Mouse (Mus musculus) hindbrain, embryonic 15.5 days (tissue): Measurements from ENCODE around the gene Cpz. TPM values are rescaled to one million over a fixed set of nuclear protein-coding genes. Genes with fewer than 3 reads are reported as not detected.

Experiments used
- ATAC-seq: fragments of 200-750 bp; cut with Nextera tagmentation; 2 replicates; pipeline ENCODE4 v1.8.0; 2017; ENCODE audit warnings: low read depth, moderate number of reproducible peaks, moderate TSS enrichment; ENCODE audit not compliant: low FRiP score
- H3K27ac ChIP-seq: fragments of 300-500 bp; sonication (generic); replicated peaks from 2 replicates; pipeline ENCODE4 v1.5.1; 2015; ENCODE audit warnings: mild to moderate bottlenecking, inconsistent platforms
- H3K27me3 ChIP-seq: fragments of 300-500 bp; sonication (generic); 2 replicates; pipeline ENCODE4 v1.6.1; 2015; ENCODE audit warnings: control low read depth, inconsistent platforms
- H3K36me3 ChIP-seq: fragments of 300-500 bp; sonication (generic); 2 replicates; pipeline ENCODE4 v1.6.1; 2015; ENCODE audit warnings: control low read depth, inconsistent platforms
- H3K4me1 ChIP-seq: fragments of 300-500 bp; sonication (generic); replicated peaks from 2 replicates; pipeline ENCODE4 v1.6.1; 2015; ENCODE audit warnings: control low read depth, inconsistent platforms
- H3K4me2 ChIP-seq: fragments of 300-500 bp; sonication (generic); 2 replicates; pipeline ENCODE4 v1.6.1; 2015; ENCODE audit warnings: moderate library complexity, mild to moderate bottlenecking, inconsistent platforms
- H3K4me3 ChIP-seq: fragments of 300-500 bp; sonication (generic); 2 replicates; pipeline ENCODE4 v1.5.1; 2015; ENCODE audit warnings: mild to moderate bottlenecking, inconsistent platforms
- H3K9ac ChIP-seq: fragments of 300-500 bp; sonication (generic); 2 replicates; pipeline ENCODE4 v1.6.1; 2015; ENCODE audit warnings: inconsistent platforms
- H3K9me3 ChIP-seq: fragments of 300-500 bp; sonication (generic); 2 replicates; pipeline ENCODE4 v1.6.1; 2016; ENCODE audit warnings: control low read depth, inconsistent platforms
- WGBS: fragments of 180-500 bp; shearing (Covaris S2); methylation state at CpG from one replicate; pipeline ENCODE4 v1.1.7; 2015; 5-methylcytosine and 5-hydroxymethylcytosine counted together
- polyA plus RNA-seq: library from polyadenylated mRNA; unstranded; fragments of >200 nt; fragmentation: Nextera tagmentation; extraction: Ambion mirVana; gene quantifications from 2 replicates; pipeline ENCODE4 v1.2.1, GENCODE M21; 2015

Cpz gene
- polyA plus RNA-seq, 1 experiment from 2014 or later: 1.3 TPM

DNA sequence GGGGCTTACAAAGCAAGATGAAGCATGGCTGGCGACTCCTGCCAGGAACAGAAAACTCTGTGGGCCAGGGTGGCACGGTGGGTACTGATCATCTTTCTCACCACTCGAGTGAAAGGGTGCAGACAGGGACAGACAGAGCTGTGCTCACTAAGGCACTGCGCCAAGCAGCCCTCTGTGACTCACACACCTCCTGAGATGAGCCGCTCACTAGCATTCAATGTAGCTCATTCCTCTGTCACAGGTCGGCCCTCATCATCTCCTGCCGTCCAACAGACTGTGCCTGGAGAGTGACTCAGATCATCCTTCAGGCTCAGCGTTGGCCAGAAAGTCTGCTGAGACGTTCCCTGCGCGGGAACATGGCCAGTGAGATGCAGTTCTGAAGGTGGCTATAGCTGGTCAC is 8.7 kb downstream of the Cpz start:
- Histone ChIP-seq H3K4me3 (no peak overlapping the region), H3K36me3 (no peaks in the 10 kb centered on the region), H3K27me3 (0 out of 2 replicates have a peak, but pooled peaks cover 12% of the 10 kb centered on the region), H3K9ac (no peak overlapping the region), H3K4me2 (no peak overlapping the region), H3K9me3 (no peaks in the 10 kb centered on the region), H3K27ac (no peak overlapping the region), H3K4me1 (no peaks in the 10 kb centered on the region)
- no peak for ATAC-seq
- 87% methylated on average over 11 of the region's 11 CpGs for WGBS

DNA sequence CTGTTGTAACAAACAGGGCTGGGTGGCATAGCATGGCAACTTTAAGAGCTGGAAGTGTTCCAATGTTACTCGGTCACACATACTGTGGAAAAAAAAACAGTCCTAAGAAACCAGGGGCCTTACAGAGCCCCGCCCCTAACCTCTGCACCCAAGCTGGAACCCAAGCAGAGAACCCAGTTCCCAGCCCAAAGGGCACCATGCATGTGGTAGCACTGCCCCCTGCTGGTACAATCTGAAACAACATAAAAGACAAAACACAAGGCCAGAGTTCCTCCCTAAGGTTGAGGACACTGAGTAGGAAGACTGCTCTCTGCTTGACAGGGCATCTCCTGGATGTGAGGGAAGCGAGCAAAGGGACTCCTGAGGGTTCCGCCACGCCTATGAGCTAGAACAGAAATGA is 14.9 kb downstream of the Cpz start:
- ATAC-seq: 0 out of 2 replicates have a peak, but pooled peaks have one; percentile 43
- 20% methylated on average over 5 of the region's 5 CpGs for WGBS

DNA sequence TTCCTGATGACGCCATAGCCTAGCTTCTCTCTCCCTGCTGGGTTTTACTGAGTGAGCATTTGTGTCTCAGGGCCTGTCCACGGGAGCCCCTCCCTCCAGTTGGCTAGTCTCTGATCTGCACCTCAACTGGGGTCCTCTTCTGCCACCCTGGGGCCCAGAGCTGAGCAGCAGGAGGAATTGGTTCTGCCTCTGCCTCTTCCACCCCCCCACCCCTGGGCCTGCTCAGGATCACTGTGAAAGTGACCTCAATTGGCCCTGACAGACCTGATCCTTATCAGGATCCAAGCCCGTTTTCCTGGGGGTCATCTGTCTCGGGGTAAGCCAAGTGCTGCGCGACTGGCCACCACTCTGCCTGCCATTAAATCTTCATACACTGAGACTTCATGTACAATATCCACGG is 20.5 kb downstream of the Cpz start:
- no peaks in the 10 kb centered on the region for H3K36me3 ChIP-seq
- no peaks in the 10 kb centered on the region for H3K9me3 ChIP-seq
- H3K4me2 ChIP-seq: no peak overlapping the region
- H3K9ac ChIP-seq: no peak overlapping the region
- ATAC-seq: no peak
- H3K27me3 ChIP-seq: no peaks in the 10 kb centered on the region; the same call in 1 of the 2 replicates
- WGBS: 75% methylated on average over 7 of the region's 7 CpGs
- H3K4me1 ChIP-seq: no peaks in the 10 kb centered on the region
- H3K4me3 ChIP-seq: no peak overlapping the region
- H3K27ac ChIP-seq: no peak overlapping the region

More for the DNA sequence above, 14.9 kb downstream of the Cpz start:
- H3K27ac ChIP-seq: no peak overlapping the region
- H3K4me3 ChIP-seq: no peak overlapping the region
- H3K27me3 ChIP-seq: no peaks in the 10 kb centered on the region
- H3K9ac ChIP-seq: no peak overlapping the region
- no peaks in the 10 kb centered on the region for H3K36me3 ChIP-seq
- no peak overlapping the region for H3K4me2 ChIP-seq
- H3K9me3 ChIP-seq: no peaks in the 10 kb centered on the region
- H3K4me1 ChIP-seq: no peaks in the 10 kb centered on the region

DNA sequence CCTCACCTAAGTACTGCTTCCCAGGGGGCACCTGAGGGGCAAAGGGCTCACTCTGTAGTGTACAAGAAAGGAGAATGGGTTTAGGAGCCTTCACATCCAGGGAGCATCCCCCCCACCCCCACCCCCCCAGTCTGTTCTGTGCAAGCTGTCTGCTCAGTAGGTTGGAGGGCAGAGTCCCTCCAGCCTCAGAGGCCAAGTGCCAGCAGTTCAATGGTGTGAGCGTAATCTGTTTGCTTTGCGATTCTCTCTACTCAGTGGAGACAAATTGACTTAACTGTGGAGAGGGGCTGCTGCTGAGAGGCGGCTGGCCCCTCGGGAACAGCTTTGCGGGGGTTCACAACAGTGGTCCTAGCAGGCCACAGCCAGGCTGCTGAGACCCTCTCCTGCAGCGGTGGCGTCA is 28.2 kb downstream of the Cpz start:
- 37% methylated on average over 7 of the region's 7 CpGs for WGBS
- no peaks in the 10 kb centered on the region for H3K9me3 ChIP-seq

DNA sequence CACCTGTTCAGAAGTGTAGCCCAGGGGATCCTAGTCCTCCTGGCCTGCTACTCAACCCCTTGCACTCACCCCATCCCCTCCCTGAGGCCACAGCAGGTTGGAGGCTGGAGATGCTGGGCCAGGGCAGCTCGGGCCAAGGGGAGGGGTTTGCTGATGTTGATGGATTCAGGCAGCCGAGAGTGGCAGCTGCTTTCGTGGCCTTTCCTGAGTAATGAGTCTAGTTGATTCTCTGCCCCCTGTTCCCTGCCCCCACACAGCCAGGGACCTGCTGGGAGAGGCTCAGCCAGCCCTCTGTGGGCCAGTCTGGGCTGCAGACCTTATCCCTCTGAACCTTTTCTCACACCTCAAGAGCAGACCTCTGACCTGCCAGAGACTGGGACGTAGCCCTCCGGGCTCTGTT is 29.5 kb downstream of the Cpz start:
- 27% methylated on average over 5 of the region's 5 CpGs for WGBS
- H3K36me3 ChIP-seq: no peaks in the 10 kb centered on the region
- H3K27me3 ChIP-seq: no peaks in the 10 kb centered on the region
- no peak overlapping the region for H3K4me3 ChIP-seq
- H3K27ac ChIP-seq: no peak overlapping the region
- no peak for ATAC-seq
- H3K9me3 ChIP-seq: no peaks in the 10 kb centered on the region
- H3K9ac ChIP-seq: no peak overlapping the region
- no peaks in the 10 kb centered on the region for H3K4me1 ChIP-seq
- H3K4me2 ChIP-seq: no peak overlapping the region

More for the DNA sequence above, 28.2 kb downstream of the Cpz start:
- Histone ChIP-seq H3K27ac (no peak overlapping the region), H3K4me1 (no peaks in the 10 kb centered on the region), H3K36me3 (no peaks in the 10 kb centered on the region), H3K4me3 (no peak overlapping the region), H3K9ac (no peak overlapping the region), H3K27me3 (no peaks in the 10 kb centered on the region; the same call in 1 of the 2 replicates), H3K4me2 (no peak overlapping the region)
- ATAC-seq: no peak

- Histone ChIP-seq H3K27ac (no peak overlapping the region), H3K9me3 (no peaks in the 10 kb centered on the region), H3K4me1 (no peaks in the 10 kb centered on the region), H3K9ac (no peak overlapping the region), H3K4me3 (no peak overlapping the region), H3K4me2 (no peak overlapping the region), H3K27me3 (no peaks in the 10 kb centered on the region), H3K36me3 (no peaks in the 10 kb centered on the region)
- 40% methylated on average over 8 of the region's 8 CpGs for WGBS
- no peak for ATAC-seq
Measured at GRCm38 (mm10) chr5:35494773-35495390, 30.6 kb downstream of the Cpz start.

DNA sequence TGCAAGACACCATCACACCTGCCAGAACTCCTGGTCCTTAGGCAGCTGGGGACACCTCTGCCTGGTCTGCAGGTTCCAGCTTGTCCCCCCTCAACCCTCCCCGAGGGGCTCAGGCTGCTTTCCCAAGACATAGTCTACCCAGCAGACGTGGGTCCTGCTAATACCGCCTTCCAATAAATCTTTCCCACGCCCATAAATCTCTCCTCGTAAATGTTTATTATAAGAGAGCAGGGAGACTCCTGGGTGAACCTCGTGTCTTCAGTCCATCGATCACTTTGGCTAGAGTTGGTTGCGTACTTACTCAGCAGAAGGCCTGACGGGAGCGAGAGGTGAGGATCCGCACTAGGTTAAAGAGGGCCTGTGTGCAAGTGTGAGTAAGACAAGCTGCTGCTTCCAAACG is 31.7 kb downstream of the Cpz start:
- no peak for ATAC-seq
- no peaks in the 10 kb centered on the region for H3K9me3 ChIP-seq
- H3K4me1 ChIP-seq: no peaks in the 10 kb centered on the region
- no peak overlapping the region for H3K9ac ChIP-seq
- no peak overlapping the region for H3K27ac ChIP-seq
- 84% methylated on average over 12 of the region's 12 CpGs for WGBS
- no peak overlapping the region for H3K4me2 ChIP-seq
- no peaks in the 10 kb centered on the region for H3K27me3 ChIP-seq
- H3K4me3 ChIP-seq: no peak overlapping the region
- no peaks in the 10 kb centered on the region for H3K36me3 ChIP-seq

GRCm38 (mm10) chr5:35479521-35479920 is 46.0 kb downstream of the Cpz start:
- Histone ChIP-seq H3K27me3 (no peaks in the 10 kb centered on the region), H3K9ac (no peak overlapping the region), H3K27ac (no peak overlapping the region), H3K4me1 (0 out of 2 replicates have a peak, but pooled peaks cover 4% of the 10 kb centered on the region), H3K36me3 (no peaks in the 10 kb centered on the region), H3K4me3 (no peak overlapping the region), H3K9me3 (no peaks in the 10 kb centered on the region), H3K4me2 (no peak overlapping the region)
- WGBS: 35% methylated on average over 4 of the region's 4 CpGs
- no peak for ATAC-seq

GRCm38 (mm10) chr5:35475236-35475635 is 50.3 kb downstream of the Cpz start:
- no peak overlapping the region for H3K4me2 ChIP-seq
- H3K4me1 ChIP-seq: 0 out of 2 replicates have a peak, but pooled peaks cover 4% of the 10 kb centered on the region
- 44% methylated on average over 6 of the region's 6 CpGs for WGBS
- 0 out of 2 replicates have a peak, but pooled peaks cover 2% of the 10 kb centered on the region for H3K27me3 ChIP-seq
- no peaks in the 10 kb centered on the region for H3K36me3 ChIP-seq
- H3K27ac ChIP-seq: no peak overlapping the region
- ATAC-seq: no peak
- no peaks in the 10 kb centered on the region for H3K9me3 ChIP-seq
- no peak overlapping the region for H3K9ac ChIP-seq
- H3K4me3 ChIP-seq: no peak overlapping the region

GRCm38 (mm10) chr5:35470885-35471528 is 54.5 kb downstream of the Cpz start:
- WGBS: 46% methylated on average over 7 of the region's 7 CpGs
- ATAC-seq: no peak
- H3K9ac ChIP-seq: no peak overlapping the region

GRCm38 (mm10) chr5:35465966-35466635 is 59.4 kb downstream of the Cpz start:
- no peak for ATAC-seq
- no peak overlapping the region for H3K9ac ChIP-seq
- H3K9me3 ChIP-seq: no peaks in the 10 kb centered on the region
- 0 out of 2 replicates have a peak, but pooled peaks cover under 1% of the 10 kb centered on the region for H3K27me3 ChIP-seq
- peak overlapping the region; percentile 26; the same call in 1 of the 2 replicates for H3K4me2 ChIP-seq
- H3K4me1 ChIP-seq: peaks cover 8% of the 10 kb centered on the region
- H3K4me3 ChIP-seq: no peak overlapping the region
- 43% methylated on average over 21 of the region's 21 CpGs for whole genome bisulfite sequencing
- H3K27ac ChIP-seq: no peak overlapping the region
- no peaks in the 10 kb centered on the region for H3K36me3 ChIP-seq

More at GRCm38 (mm10) chr5:35470885-35471528, 54.5 kb downstream of the Cpz start:
- no peaks in the 10 kb centered on the region for H3K9me3 ChIP-seq
- no peak overlapping the region for H3K4me2 ChIP-seq
- 0 out of 2 replicates have a peak, but pooled peaks cover 2% of the 10 kb centered on the region for H3K27me3 ChIP-seq
- H3K27ac ChIP-seq: no peak overlapping the region
- H3K4me1 ChIP-seq: peaks cover 6% of the 10 kb centered on the region
- no peaks in the 10 kb centered on the region for H3K36me3 ChIP-seq
- H3K4me3 ChIP-seq: no peak overlapping the region

GRCm38 (mm10) chr5:35462081-35462480 is 63.4 kb downstream of the Cpz start:
- H3K27ac ChIP-seq: no peak overlapping the region
- no peak for ATAC-seq
- no peaks in the 10 kb centered on the region for H3K9me3 ChIP-seq
- peaks cover 8% of the 10 kb centered on the region for H3K4me1 ChIP-seq
- H3K4me2 ChIP-seq: no peak overlapping the region
- H3K4me3 ChIP-seq: no peak overlapping the region
- H3K27me3 ChIP-seq: no peaks in the 10 kb centered on the region
- 67% methylated on average over 8 of the region's 8 CpGs for WGBS
- H3K36me3 ChIP-seq: no peaks in the 10 kb centered on the region
- H3K9ac ChIP-seq: no peak overlapping the region
